Mouse (Mus musculus): ENCODE results near the gene Mfsd12. TPM values are rescaled to one million over a fixed set of nuclear protein-coding genes. Genes with fewer than 3 reads are reported as not detected.
A peak's percentile ranks its signal among the peaks of the same experiment; 100 is the strongest.

Gene Mfsd12
- total and polyA plus RNA-seq, 3 experiments, result 5.2 to 9.5 (median 7.4) TPM

GRCm38 (mm10) chr10:81340551-81341332 is 16.5 kb upstream of the Mfsd12 start:
- H3K27ac ChIP-seq (ENCODE audit: insufficient read depth, low read depth), result no peak overlapping the region
- H3K9ac ChIP-seq (ENCODE audit: insufficient read depth, low read depth), result no peak overlapping the region
- H3K27me3 ChIP-seq (replicated peaks), result peaks cover 27% of the 10 kb centered on the region
- peaks cover 0 to 25% of the 10 kb centered on the region in 2 experiments; a peak in 2 of 4 replicates for H3K4me1 ChIP-seq (ENCODE audit: control insufficient read depth in 1 of 2, insufficient read depth in 2 of 2)
- dilution Hi-C loops (cut with MboI; ENCODE audit: extremely low pct_ligation_motif_present, extremely low pct_unique_long_range_greater_than_20kb, low sequenced_read_pairs) (no loop called here), in situ Hi-C loops (cut with MboI; ENCODE audit: low pct_ligation_motif_present, low pct_unique_long_range_greater_than_20kb, low sequenced_read_pairs) (loop anchor here (5.0 kb wide), 1 partner anchor 48 kb away; the partner anchor contains the start of genes Pip5k1c and Tjp3)
- H3K9me3 ChIP-seq (replicated peaks; ENCODE audit: low read length), result no peaks in the 10 kb centered on the region
- no peaks in the 10 kb centered on the region for H3K79me2 ChIP-seq (replicated peaks; ENCODE audit: control insufficient read depth, extremely low read depth, insufficient read depth, poor library complexity, severe bottlenecking)
- no peak for TF ChIP-seq TCF12 (IDR thresholded peaks at IDR 0.05; ENCODE audit: low read depth, low read length)
- TF ChIP-seq EP300 (IDR thresholded peaks at IDR 0.05; ENCODE audit: low read length), result no peak
- no peak for TF ChIP-seq POLR2AphosphoS2 (IDR thresholded peaks at IDR 0.05; ENCODE audit: low read depth, low read length)
- no peak for TF ChIP-seq CHD2 (IDR thresholded peaks at IDR 0.05; ENCODE audit: low read length)
- TF ChIP-seq KAT2A (IDR thresholded peaks at IDR 0.05; ENCODE audit: insufficient replicate concordance, low read length), result no peak
- no peak for TF ChIP-seq ZNF384 (IDR thresholded peaks at IDR 0.05; ENCODE audit: low read depth, low read length)
- no peak for TF ChIP-seq TBP (conservative IDR thresholded peaks at IDR 0.05; ENCODE audit: low read depth, low read length)
- TF ChIP-seq ZC3H11A (IDR thresholded peaks at IDR 0.05; ENCODE audit: low read depth, low read length), result no peak
- no peak overlapping the region for H3K4me3 ChIP-seq (replicated peaks in 1 of 3; ENCODE audit: low read depth in 2 of 3, low read length in 2 of 3, poor library complexity in 1 of 3)
- peaks cover 0 to 6% of the 10 kb centered on the region in 2 experiments for H3K36me3 ChIP-seq (replicated peaks in 1 of 2; ENCODE audit: control insufficient read depth in 1 of 2, insufficient read depth in 1 of 2, low read length in 1 of 2)
- DNase-seq (ENCODE audit: extremely low read depth), result no peak
- no peak overlapping the region for H3K4me2 ChIP-seq (ENCODE audit: insufficient read depth, low read depth, poor library complexity, severe bottlenecking)

- Histone ChIP-seq H3K27ac (ENCODE audit: insufficient read depth, low read depth) (no peak overlapping the region), H3K36me3 (replicated peaks in 1 of 2; ENCODE audit: control insufficient read depth in 1 of 2, insufficient read depth in 1 of 2, low read length in 1 of 2) (peaks cover 1 to 13% of the 10 kb centered on the region in 2 experiments), H3K4me2 (ENCODE audit: insufficient read depth, low read depth, poor library complexity, severe bottlenecking) (no peak overlapping the region), H3K9ac (ENCODE audit: insufficient read depth, low read depth) (no peak overlapping the region), H3K4me3 (replicated peaks in 1 of 3; ENCODE audit: low read depth in 2 of 3, low read length in 2 of 3, poor library complexity in 1 of 3) (no peak overlapping the region), H3K27me3 (replicated peaks) (peaks cover 27% of the 10 kb centered on the region), H3K4me1 (ENCODE audit: control insufficient read depth in 1 of 2, insufficient read depth in 2 of 2) (peaks cover 0 to 25% of the 10 kb centered on the region in 2 experiments; a peak in 2 of 4 replicates), H3K9me3 (replicated peaks; ENCODE audit: low read length) (no peaks in the 10 kb centered on the region), H3K79me2 (replicated peaks; ENCODE audit: control insufficient read depth, extremely low read depth, insufficient read depth, poor library complexity, severe bottlenecking) (no peaks in the 10 kb centered on the region)
- dilution Hi-C loops (cut with MboI; ENCODE audit: extremely low pct_ligation_motif_present, extremely low pct_unique_long_range_greater_than_20kb, low sequenced_read_pairs) (no loop called here), in situ Hi-C loops (cut with MboI; ENCODE audit: low pct_ligation_motif_present, low pct_unique_long_range_greater_than_20kb, low sequenced_read_pairs) (loop anchor here (5.0 kb wide), 1 partner anchor 49 kb away; the partner anchor contains the start of genes Pip5k1c and Tjp3)
- DNase-seq (ENCODE audit: extremely low read depth), result peak; percentile 58
- TF ChIP-seq ZC3H11A (IDR thresholded peaks at IDR 0.05; ENCODE audit: low read depth, low read length) (no peak), MAX (IDR thresholded peaks at IDR 0.05; ENCODE audit: low read length) (no peak), MEF2A (IDR thresholded peaks at IDR 0.05; ENCODE audit: borderline replicate concordance, low read depth, low read length) (no peak), HCFC1 (IDR thresholded peaks at IDR 0.05; ENCODE audit: low read depth, low read length) (no peak), RCOR1 (conservative IDR thresholded peaks at IDR 0.05; ENCODE audit: low read depth, low read length) (no peak), ZKSCAN1 (IDR thresholded peaks at IDR 0.05; ENCODE audit: borderline replicate concordance, low read depth, low read length) (no peak), CTCF (conservative IDR thresholded peaks at IDR 0.05 in 1 of 2, IDR thresholded peaks at IDR 0.05 in 1 of 2; ENCODE audit: low read depth in 2 of 2, low read length in 2 of 2) (peak; percentile 50 to 80), RAD21 (IDR thresholded peaks at IDR 0.05; ENCODE audit: low read depth, low read length) (peak; percentile 25), USF2 (conservative IDR thresholded peaks at IDR 0.05; ENCODE audit: low read depth, low read length) (no peak), MAFK (IDR thresholded peaks at IDR 0.05; ENCODE audit: insufficient replicate concordance, low read length) (no peak), ZMIZ1 (IDR thresholded peaks at IDR 0.05; ENCODE audit: low read depth, low read length) (no peak), SMC3 (IDR thresholded peaks at IDR 0.05; ENCODE audit: low read depth, low read length) (peak; percentile 63)
These were observed 15.8 kb upstream of the Mfsd12 start for GRCm38 (mm10) chr10:81341333-81341949.
